ENCODE assay signal across 10 mouse cellular contexts in the genomic region with DNA sequence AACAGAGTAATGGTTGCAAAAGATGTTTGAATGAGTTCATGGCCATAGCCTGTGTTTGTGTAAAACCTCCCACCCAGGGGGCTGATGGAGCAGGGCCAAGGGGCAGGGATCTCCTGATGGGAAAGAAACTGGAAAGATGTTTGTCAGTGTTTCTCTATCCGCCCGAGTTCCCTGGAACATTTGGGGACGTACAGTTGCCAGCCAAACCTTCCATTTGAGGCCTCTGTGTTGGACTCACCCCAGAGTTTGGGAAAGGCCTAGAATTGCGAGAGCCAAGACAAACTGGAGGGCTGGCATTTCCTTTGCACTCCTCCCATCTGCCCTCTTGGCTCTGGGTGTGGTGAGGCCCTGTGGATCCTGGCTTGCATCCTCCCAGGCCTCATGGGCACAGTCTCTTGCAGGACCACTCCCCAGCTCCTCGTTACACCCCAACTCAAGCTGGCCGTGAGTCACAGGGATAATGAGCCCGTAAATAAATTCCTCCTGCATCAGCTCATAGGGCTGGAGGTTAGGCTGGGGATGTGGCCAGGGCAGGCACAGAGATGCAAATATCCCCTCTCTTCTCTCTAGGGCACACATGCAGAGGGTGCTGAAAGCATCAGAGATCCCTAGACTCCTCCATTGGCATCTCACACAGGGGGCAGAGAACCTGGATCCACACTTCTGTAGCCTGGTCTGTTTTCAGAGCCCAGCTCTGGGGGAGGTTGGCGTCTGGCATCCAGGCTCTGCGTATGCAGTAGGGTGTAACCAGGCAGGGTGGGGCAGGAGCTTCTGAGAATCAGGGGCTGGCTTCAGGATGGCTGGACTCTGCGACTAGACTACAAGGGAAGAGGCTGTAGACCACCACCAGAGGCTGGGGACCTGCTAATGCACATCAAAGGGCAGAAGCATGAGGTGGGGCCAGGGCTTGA.
DNase-seq lines count a peak whose midpoint lies in the region; ATAC-seq lines count a peak whose summit lies in the region.
"Had no signal": no experiment of that assay in that cellular context is flagged by ENCODE, and none has a peak within 500 bp of the region (broad histone marks: within the 10 kb centered on the region; RNA-seq: fewer than 3 reads in every experiment).

No protein-coding gene starts in this region.

- peak; percentile 89 for DNase-seq in 3T3-L1 (ENCODE audit: low read depth, low spot score)
- peak; percentile 86 for DNase-seq in cerebellum, postnatal 25 days
- peak; percentile 64 to 66 for DNase-seq in heart, postnatal 10 days
- DNase-seq in liver, embryonic 11.5 days (ENCODE audit: low spot score) = no peak

- peaks cover 10% of the 10 kb centered on the region for H3K4me1 ChIP-seq in forebrain, embryonic 13.5 days
- peaks cover 9% of the 10 kb centered on the region for H3K4me1 ChIP-seq in forebrain, embryonic 12.5 days
- H3K4me1 ChIP-seq in midbrain, embryonic 15.5 days = no peaks in the 10 kb centered on the region
- no peaks in the 10 kb centered on the region; the same call in 1 of the 2 replicates for H3K4me1 ChIP-seq in liver, embryonic 11.5 days (replicated peaks; ENCODE audit: control insufficient read depth, insufficient read depth, low read length)
- H3K4me1 ChIP-seq: embryonic facial prominence, embryonic 12.5 days had no signal

- peak overlapping the region; percentile 42 for H3K27ac ChIP-seq in forebrain, embryonic 13.5 days
- no peak overlapping the region for H3K27ac ChIP-seq in forebrain, embryonic 12.5 days
- peak overlapping the region; percentile 4; the same call in 1 of the 2 replicates for H3K27ac ChIP-seq in midbrain, embryonic 15.5 days
- no peak overlapping the region for H3K27ac ChIP-seq in liver, embryonic 11.5 days (ENCODE audit: low read depth, low read length)
- H3K27ac ChIP-seq: embryonic facial prominence, embryonic 12.5 days had no signal

- peak; percentile 82; the same call in 1 of the 2 replicates for ATAC-seq in forebrain, embryonic 13.5 days
- ATAC-seq in forebrain, embryonic 12.5 days (ENCODE audit: low FRiP score) = no peak
- no peak for ATAC-seq in midbrain, embryonic 15.5 days (replicated peaks)
- ATAC-seq in monocyte, adult 5-6 weeks (replicated peaks; ENCODE audit: insufficient number of reproducible peaks, low FRiP score, low TSS enrichment, poor library complexity, severe bottlenecking) = no peak
- no peak for ATAC-seq in liver, embryonic 11.5 days (replicated peaks; ENCODE audit: low FRiP score)

- no peak overlapping the region for H3K4me2 ChIP-seq in forebrain, embryonic 13.5 days
- H3K4me2 ChIP-seq in forebrain, embryonic 12.5 days = no peak overlapping the region
- H3K4me2 ChIP-seq in midbrain, embryonic 15.5 days = no peak overlapping the region
- H3K4me2 ChIP-seq in liver, embryonic 11.5 days = no peak overlapping the region
- H3K4me2 ChIP-seq: embryonic facial prominence, embryonic 12.5 days had no signal

- intact Hi-C loops in heart, postnatal 10 days (cut with DNase I) = no loop called here

- no peak overlapping the region for H3K4me3 ChIP-seq in forebrain, embryonic 13.5 days
- no peak overlapping the region for H3K4me3 ChIP-seq in forebrain, embryonic 12.5 days (replicated peaks)
- no peak overlapping the region for H3K4me3 ChIP-seq in midbrain, embryonic 15.5 days
- no peak overlapping the region for H3K4me3 ChIP-seq in liver, embryonic 11.5 days (ENCODE audit: low read depth, low read length)
- H3K4me3 ChIP-seq: embryonic facial prominence, embryonic 12.5 days had no signal

- whole genome bisulfite sequencing in forebrain, embryonic 13.5 days = 43% methylated on average over 10 of the region's 10 CpGs
- WGBS in forebrain, embryonic 12.5 days = 57% methylated on average over 10 of the region's 10 CpGs
- 54% methylated on average over 10 of the region's 10 CpGs for WGBS in midbrain, embryonic 15.5 days
- WGBS in liver, embryonic 11.5 days = 59% methylated on average over 10 of the region's 10 CpGs

- H3K9me3 ChIP-seq in forebrain, embryonic 13.5 days (replicated peaks) = no peaks in the 10 kb centered on the region
- 0 out of 2 replicates have a peak, but pooled peaks cover 7% of the 10 kb centered on the region for H3K9me3 ChIP-seq in forebrain, embryonic 12.5 days
- no peaks in the 10 kb centered on the region for H3K9me3 ChIP-seq in midbrain, embryonic 15.5 days
- H3K9me3 ChIP-seq in liver, embryonic 11.5 days (ENCODE audit: control insufficient read depth, low read length) = no peaks in the 10 kb centered on the region
- H3K9me3 ChIP-seq: embryonic facial prominence, embryonic 12.5 days had no signal

- no peaks in the 10 kb centered on the region for H3K27me3 ChIP-seq in forebrain, embryonic 13.5 days
- no peaks in the 10 kb centered on the region for H3K27me3 ChIP-seq in forebrain, embryonic 12.5 days
- no peaks in the 10 kb centered on the region for H3K27me3 ChIP-seq in midbrain, embryonic 15.5 days (replicated peaks)
- no peaks in the 10 kb centered on the region for H3K27me3 ChIP-seq in liver, embryonic 11.5 days (replicated peaks; ENCODE audit: control insufficient read depth, insufficient read depth, low read length)
- H3K27me3 ChIP-seq: CH12.LX; embryonic facial prominence, embryonic 12.5 days had no signal

- no peaks in the 10 kb centered on the region for H3K36me3 ChIP-seq in forebrain, embryonic 13.5 days (ENCODE audit: poor library complexity, severe bottlenecking)
- no peaks in the 10 kb centered on the region for H3K36me3 ChIP-seq in forebrain, embryonic 12.5 days (replicated peaks)
- H3K36me3 ChIP-seq in midbrain, embryonic 15.5 days (replicated peaks) = no peaks in the 10 kb centered on the region
- no peaks in the 10 kb centered on the region for H3K36me3 ChIP-seq in liver, embryonic 11.5 days (ENCODE audit: control insufficient read depth, insufficient read depth, low read length)
- H3K36me3 ChIP-seq: embryonic facial prominence, embryonic 12.5 days had no signal

- H3K9ac ChIP-seq in forebrain, embryonic 13.5 days = no peak overlapping the region
- no peak overlapping the region for H3K9ac ChIP-seq in forebrain, embryonic 12.5 days
- no peak overlapping the region for H3K9ac ChIP-seq in midbrain, embryonic 15.5 days
- no peak overlapping the region for H3K9ac ChIP-seq in liver, embryonic 11.5 days (ENCODE audit: low read depth, low read length)
- H3K9ac ChIP-seq: embryonic facial prominence, embryonic 12.5 days had no signal

Comparison
In these comparisons a context has a peak if more than half of its experiments do, and no peak if none do; other contexts are left out.
1. H3K27ac ChIP-seq: peak in forebrain, embryonic 13.5 days (single experiment) and midbrain, embryonic 15.5 days (single experiment); none in forebrain, embryonic 12.5 days (single experiment) and liver, embryonic 11.5 days (single experiment).